Mouse (Mus musculus) layer of hippocampus, adult 9-11 months (tissue): Measurements from ENCODE around the gene Ptprr.

Experiments
- DNase-seq: peaks from one replicate; pipeline ENCODE4 v3.0.0; 2022

Gene Ptprr

GRCm38 (mm10) chr10:116271470-116271915, 253.5 kb downstream of the Ptprr start:
- no peak for DNase-seq

GRCm38 (mm10) chr10:116272156-116272555, 254.1 kb downstream of the Ptprr start:
- no peak for DNase-seq

GRCm38 (mm10) chr10:116275280-116275679, 257.3 kb downstream of the Ptprr start, which contains the start of gene Ptprb:
Gene Ptprb (plus strand): TSS chr10:116275523.
- no peak for DNase-seq

- no peak for DNase-seq
Measured at GRCm38 (mm10) chr10:116286697-116287344, 268.8 kb downstream of the Ptprr start.

- no peak for DNase-seq
Measured at GRCm38 (mm10) chr10:116288130-116288529, 270.1 kb downstream of the Ptprr start.

GRCm38 (mm10) chr10:116290483-116290882, 272.5 kb downstream of the Ptprr start:
- DNase-seq = no peak

- peak; percentile 68 for DNase-seq
Measured at GRCm38 (mm10) chr10:116291153-116291755, 273.2 kb downstream of the Ptprr start.

- DNase-seq = no peak
Measured at GRCm38 (mm10) chr10:116296439-116296838, 278.4 kb downstream of the Ptprr start.

GRCm38 (mm10) chr10:116297854-116298253, 279.8 kb downstream of the Ptprr start:
- DNase-seq = no peak

GRCm38 (mm10) chr10:116300824-116301223, 282.8 kb downstream of the Ptprr start:
- no peak for DNase-seq

GRCm38 (mm10) chr10:116301258-116301657, 283.2 kb downstream of the Ptprr start:
- no peak for DNase-seq

GRCm38 (mm10) chr10:116304355-116304754, 286.3 kb downstream of the Ptprr start:
- DNase-seq = no peak

GRCm38 (mm10) chr10:116309460-116309859, 291.4 kb downstream of the Ptprr start:
- no peak for DNase-seq

GRCm38 (mm10) chr10:116310516-116311210, 292.6 kb downstream of the Ptprr start:
- DNase-seq = no peak

GRCm38 (mm10) chr10:116319246-116319645, 301.2 kb downstream of the Ptprr start:
- DNase-seq = peak; percentile 74
